Mouse (Mus musculus) regulatory T cell (primary cell): ENCODE results near the gene Gm9821.

Experiments
- in situ Hi-C: fragments of 300-600 bp; cut with MboI, MseI; formaldehyde crosslinking; loops from one replicate; pipeline ENCODE4 v1.15.1; 2025; ENCODE audit warnings: high pct_unique_total_duplicates

Gene Gm9821

DNA sequence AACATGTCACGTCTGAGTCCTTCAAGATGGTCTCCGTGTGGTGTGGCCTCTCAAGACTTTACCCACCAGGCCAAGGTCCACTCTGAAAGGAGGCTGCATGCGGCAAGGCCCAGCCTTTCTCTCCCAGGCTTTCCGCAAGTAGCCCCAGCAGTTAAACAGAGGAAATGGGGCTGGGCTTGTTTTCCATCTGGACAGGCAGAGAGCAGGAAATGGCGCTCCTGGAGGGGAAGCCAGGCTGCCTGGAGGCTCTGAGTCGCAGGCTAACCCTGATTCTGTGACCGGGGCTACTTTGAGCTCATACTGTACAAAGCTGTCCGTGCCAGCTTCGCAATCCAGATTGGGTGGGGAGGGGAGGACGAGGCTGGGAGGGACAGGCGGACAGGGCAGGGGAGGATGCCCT lies 22.5 kb downstream of the Gm9821 start:
- in situ Hi-C loops: loop anchor here (25.0 kb wide), 1 partner anchor 1031 kb away; the partner anchor contains the start of gene Celf1

DNA sequence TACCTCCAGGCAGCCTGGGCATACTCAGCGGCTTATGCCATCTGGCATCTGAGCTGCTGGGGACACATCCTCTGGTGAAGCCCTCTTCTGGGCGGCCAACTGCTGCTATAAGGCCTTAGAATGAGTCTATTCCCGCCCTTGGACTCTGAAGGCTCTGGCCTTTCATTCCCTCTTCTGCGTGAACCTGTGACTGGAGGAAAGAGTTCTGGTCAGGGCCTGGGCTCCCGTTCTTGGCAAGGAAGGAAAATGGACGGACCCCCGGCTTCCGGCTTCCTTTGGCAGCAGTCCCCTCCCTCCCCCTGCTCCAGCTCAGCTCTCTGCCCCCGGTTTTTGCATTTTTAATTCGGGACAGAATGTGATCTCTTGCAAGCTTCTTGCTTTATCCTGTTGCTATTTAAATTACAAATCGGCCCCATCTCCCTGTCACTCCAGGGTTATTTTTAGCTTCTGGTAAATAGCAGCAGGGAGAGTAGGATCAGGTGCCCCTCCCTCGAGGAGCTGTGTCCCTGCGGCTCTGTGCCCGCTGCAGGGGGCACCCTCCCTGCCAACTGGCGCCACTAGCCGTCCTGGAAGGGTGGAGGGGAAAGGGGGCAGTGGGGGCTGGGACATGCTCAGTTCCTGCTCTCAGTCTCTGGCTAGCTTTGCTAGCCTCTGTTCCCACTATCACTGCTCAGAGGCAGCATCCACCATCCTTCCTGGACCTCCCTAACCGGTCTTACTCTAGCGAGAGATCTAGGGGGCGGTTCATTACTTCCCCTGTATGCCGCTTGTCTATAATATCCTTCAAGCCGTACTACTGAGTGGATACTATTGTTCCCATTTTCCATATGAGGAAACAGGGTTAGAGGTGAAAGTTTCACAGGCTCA lies 26.0 kb downstream of the Gm9821 start:
- in situ Hi-C loops: loop anchor here (25.0 kb wide), 1 partner anchor 1034 kb away; the partner anchor contains the start of gene Celf1

DNA sequence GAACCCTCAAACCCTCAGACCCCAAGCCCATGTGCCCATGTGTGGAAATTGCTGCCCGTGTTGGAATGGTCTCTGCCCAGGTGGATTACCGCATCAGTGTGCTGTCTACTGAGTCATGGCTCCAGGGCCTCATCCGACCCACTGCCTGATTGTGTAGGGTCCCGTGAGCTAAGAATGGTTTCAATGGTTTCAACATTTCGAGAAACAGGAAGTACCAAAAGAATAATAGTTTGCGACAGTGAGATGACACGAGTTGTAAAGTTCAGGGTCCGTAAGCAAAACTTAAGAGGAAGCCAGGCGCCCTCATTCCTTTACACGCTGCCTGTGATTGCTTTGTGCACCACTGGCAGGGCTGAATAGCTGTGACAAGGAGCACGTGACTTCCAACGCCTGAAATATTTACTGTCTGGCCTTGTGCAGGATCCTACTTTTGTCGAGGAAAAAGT lies 26.6 kb downstream of the Gm9821 start:
- in situ Hi-C loops: loop anchor here (25.0 kb wide), 1 partner anchor 1035 kb away; the partner anchor contains the start of gene Celf1

GRCm38 (mm10) chr2:91973416-91974135 lies 28.1 kb downstream of the Gm9821 start:
- in situ Hi-C loops: loop anchor here (25.0 kb wide), 1 partner anchor 1036 kb away; the partner anchor contains the start of gene Celf1

DNA sequence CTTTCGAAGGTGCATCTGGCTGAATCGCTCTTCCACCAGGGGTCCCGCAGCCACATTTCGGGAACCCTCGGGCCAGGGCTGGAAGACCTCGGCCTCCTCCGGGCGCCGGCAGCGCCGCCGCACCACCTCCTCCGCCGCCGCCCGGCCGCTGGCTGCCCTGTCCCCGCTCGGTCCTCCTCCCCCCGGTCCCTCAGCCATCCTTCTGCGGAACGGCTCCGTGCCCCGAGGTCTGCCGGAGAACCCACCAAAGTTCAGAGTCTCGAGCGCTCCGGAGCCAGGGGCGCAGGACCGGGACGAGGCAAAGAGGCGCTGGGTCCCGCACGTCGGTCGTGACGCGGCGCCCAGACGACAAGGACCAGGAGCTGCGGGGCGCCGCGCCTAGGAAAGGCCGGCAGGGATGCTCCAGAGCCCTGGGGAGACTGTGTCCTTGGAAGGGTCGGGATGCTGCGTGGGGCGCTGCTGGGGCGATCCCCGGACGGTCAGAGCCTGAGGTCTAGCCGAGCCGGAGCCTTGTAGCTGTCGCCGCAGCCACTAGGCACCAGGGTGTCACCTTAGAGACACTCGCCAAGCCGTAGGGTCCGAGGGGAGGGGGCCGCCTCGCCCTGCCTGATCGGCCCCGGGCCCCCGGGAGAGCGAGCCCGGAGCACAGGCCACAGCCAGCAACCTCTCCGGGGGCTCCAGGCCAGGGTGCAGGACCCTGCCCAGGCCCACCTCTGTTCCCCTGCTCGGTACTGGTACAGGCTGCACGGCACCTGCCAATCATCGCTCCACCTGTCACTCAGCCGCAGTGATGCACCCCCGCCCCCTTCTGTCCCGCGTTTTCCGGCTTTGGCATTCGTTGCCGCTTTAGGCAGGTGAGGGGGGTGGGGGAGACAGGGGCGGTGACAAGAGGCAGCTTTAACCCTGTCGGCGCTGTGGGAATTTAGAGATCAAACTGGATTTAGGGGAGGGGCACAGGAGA lies 30.4 kb downstream of the Gm9821 start, which contains the start of gene Dgkz:
Gene Dgkz (minus strand): TSS at position 284 of the 961 bp plus-strand sequence.
- in situ Hi-C loops: no loop called here

- in situ Hi-C loops: no loop called here
Measured at GRCm38 (mm10) chr2:91977960-91978359, 32.5 kb downstream of the Gm9821 start.

DNA sequence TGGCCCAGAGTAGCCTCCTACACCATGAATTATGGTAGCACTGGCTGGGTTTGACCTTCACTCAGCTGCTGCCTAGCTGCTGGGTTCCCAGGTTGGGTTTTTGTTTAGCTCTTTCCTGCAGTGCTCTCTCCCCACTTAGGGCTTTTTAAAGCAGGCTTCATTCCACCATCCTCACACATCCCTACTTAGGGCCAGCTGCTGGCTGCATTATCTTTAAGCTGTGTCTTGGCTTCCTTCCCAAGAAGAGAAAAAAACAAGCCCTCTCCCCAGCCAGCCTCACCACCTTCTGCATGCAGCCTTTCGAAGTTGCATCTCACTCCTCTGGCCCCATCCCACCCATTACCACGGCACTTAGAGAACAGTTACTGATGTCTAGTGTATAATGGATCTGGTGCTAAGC lies 33.0 kb downstream of the Gm9821 start:
- in situ Hi-C loops: no loop called here

DNA sequence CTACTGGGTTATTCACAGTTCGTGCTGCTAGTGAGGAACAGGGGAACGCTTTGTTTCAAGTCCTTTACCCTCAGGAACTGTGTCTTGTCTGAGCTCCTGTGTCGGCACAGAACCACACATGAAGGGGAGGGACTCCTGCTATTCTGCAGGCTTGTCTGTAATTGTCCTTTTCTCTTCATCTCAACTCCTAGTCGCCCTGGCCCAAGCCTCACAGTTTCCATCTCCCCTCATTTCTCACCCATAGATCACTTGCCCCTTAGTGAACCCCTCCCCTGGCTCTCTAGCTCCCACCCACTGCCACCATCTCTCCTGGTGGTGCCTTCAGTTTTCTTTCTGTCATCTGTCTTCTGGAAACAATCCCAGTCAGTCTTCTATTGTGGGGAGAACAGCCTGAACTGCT lies 34.7 kb downstream of the Gm9821 start:
- in situ Hi-C loops: no loop called here

- in situ Hi-C loops: no loop called here
Measured at GRCm38 (mm10) chr2:91980830-91981229, 35.3 kb downstream of the Gm9821 start.

DNA sequence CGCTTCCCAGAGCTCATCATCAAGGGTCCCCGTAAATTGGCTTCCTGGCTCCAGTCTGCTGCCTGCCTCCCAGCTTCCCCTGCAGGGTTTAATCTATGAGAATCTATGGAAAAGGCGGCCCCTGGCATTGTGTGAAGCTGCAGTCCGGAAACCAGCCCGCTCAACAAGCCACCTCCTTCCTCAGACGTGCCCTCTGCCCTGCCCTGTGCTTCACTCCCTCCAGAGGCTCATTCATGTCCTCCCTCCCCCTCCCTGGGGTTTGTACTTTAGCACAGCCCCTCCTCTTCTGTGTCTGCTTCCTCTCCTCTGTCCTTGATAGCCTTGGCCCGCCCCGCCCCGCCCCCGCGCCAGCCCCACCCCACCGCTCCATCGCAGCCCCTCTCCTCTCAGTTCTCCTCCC lies 38.9 kb downstream of the Gm9821 start:
- in situ Hi-C loops: no loop called here

DNA sequence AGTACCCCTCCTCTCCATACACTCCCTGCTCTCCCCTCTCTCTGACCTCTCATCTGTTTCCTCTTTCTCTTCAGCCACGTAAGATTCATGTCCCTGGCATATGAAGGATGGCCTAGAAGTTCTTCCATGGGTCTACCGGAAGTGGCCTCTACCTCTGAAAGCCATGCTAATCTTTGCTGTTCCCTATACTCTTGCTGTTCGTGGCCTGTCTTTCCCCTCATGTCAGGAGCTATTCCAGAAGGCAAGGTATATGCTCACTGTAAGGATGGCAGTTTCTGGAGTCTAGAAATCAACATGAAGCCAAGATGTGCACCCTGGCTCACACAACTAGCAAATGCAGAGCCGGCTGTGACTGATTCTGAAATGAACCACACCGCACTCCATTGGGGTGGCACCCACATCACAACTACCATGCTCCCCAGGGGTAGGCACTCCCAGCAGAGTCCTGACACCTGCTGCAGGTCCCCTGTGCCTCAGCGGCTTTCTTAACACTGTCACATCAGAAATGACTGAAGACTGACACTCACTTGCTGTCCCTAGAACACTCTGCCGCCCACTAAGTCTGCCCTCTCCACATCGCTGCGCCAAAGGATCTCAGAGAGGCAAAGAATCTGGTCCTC lies 39.5 kb downstream of the Gm9821 start:
- in situ Hi-C loops: loop anchor here (5.0 kb wide), 1 partner anchor 62 kb away; no protein-coding TSS in a partner anchor

DNA sequence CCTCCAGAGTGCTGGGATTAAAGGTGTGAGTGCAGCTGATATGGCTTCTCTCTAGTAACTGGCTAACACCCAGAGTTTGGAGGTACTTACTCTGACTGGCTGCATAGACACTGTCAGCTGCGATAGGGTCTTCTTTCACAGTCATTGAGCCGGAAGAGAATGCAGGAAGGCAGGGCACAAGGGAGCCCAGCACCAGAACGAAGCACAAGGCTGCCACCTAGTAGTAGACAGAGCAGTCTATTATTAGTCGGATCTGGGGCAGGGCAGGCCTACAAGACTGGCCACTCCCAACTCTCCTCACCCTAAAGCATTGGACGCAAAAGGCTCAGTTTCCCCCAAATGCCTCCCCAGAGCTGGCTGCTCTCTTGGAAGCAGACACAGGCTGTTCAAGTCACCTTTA lies 40.6 kb downstream of the Gm9821 start:
- in situ Hi-C loops: loop anchor here (5.0 kb wide), 1 partner anchor 61 kb away; no protein-coding TSS in a partner anchor

DNA sequence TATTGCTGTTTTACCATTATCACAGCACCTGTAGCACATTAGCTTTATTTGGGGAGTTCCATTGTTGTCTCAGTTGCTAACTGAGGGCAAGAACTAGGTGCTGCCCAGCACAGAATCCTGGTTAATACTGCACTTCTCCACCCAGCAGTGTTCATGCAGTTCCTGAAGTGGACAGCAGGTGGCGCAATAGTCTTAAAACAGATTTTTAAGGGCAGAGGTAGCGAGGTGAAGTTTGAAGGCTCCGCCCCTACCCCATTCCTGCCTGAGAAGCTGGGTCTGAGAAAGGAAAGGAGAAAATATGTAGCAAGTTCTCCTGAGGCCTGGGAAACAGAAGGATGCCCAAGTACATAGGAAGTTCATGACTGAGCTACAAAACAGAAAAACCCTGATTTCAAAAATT lies 42.0 kb downstream of the Gm9821 start:
- in situ Hi-C loops: loop anchor here (5.0 kb wide), 1 partner anchor 60 kb away; no protein-coding TSS in a partner anchor

DNA sequence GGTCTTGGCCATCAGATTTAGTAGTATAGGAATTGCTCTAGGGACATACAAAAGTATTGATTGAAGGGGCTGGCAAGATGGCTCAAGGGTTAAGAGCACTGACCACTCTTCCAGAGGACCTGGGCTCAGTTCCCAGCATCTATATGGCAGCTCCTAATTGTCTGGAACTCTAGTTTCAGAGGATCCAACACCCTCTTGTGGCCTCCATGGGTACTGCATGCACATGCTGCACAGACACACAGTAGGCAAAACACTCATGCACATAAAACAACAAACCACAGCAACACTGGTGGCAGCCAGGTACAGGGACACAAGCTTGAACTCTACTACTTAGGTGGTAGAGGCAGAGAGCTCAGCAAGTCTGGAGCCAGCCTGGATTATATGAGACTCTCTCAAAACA lies 44.2 kb downstream of the Gm9821 start:
- in situ Hi-C loops: loop anchor here (5.0 to 10.0 kb wide), 2 partner anchors 58 to 1205 kb away; no protein-coding TSS in a partner anchor

DNA sequence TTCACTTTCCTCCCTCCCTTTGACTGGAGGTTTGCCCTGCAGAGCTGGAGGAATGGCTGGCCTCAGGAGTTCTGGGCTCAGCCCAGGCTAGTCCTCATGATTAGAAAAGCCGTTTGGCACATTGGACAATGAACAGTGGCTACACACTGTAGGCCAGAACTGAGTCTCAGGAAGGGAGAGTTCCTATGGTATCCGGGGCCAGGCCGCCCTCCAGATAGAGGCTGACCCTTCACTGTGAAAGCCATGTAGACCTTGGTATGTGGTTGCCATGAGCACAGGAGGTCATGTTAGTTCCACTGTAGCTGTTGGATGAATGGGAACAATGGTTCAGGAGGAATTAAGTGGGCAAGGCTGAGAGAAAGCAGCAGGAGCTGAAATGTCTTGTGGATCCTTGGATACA lies 47.9 kb downstream of the Gm9821 start:
- in situ Hi-C loops: loop anchor here (10.0 kb wide), 1 partner anchor 1201 kb away; no protein-coding TSS in a partner anchor

GRCm38 (mm10) chr2:91996006-91996405 lies 50.5 kb downstream of the Gm9821 start:
- in situ Hi-C loops: loop anchor here (5.0 to 10.0 kb wide), 2 partner anchors 166 to 1199 kb away; no protein-coding TSS in a partner anchor
